Mouse (Mus musculus): ENCODE data around the gene Gmeb2.

- TF ChIP-seq POLR2A (IDR thresholded peaks at IDR 0.05; ENCODE audit: insufficient read depth, low read depth, low read length) (no peak), CTCF (IDR thresholded peaks at IDR 0.05) (no peak)
These were observed 14.2 kb upstream of the Gmeb2 start for GRCm38 (mm10) chr2:181302041-181302440.
